Mouse (Mus musculus): ENCODE results near the gene Slc34a3. TPM values are rescaled to one million over a fixed set of nuclear protein-coding genes. Genes with fewer than 3 reads are reported as not detected.

Gene Slc34a3
- polyA plus RNA-seq, 1 experiment from 2014 or later: not detected

DNA sequence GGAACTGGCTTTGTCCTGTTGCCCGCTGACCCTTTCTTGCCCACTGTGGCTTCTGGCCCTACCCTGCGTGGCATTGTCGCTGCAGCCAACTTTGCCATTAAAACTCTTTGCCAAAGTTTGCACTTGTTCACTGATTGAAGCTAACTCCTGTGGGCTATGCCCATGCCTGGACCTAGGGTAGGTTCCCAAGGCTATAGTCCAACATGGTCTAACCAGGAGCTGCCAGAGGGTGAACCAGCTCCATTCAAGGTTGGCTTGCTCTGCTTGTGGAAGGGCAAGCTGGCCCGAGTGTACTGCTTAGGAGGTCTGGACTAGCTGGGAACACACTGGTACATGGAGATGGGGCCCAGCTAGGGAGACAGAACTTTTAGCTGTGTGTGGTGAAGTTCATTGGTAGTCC is 10.0 kb upstream of the Slc34a3 start:
- H3K27me3 ChIP-seq (ENCODE audit: control insufficient read depth, insufficient read depth, low read length): peaks cover 28% of the 10 kb centered on the region
- H3K4me3 ChIP-seq (ENCODE audit: control insufficient read depth in 1 of 2, insufficient read depth in 1 of 2, low read depth in 1 of 2, low read length in 2 of 2): no peak overlapping the region
- no peak overlapping the region for H3K4me2 ChIP-seq (ENCODE audit: low read length)
- 78% methylated on average over 4 of the region's 4 CpGs for WGBS
- H3K9ac ChIP-seq (ENCODE audit: low read length): no peak overlapping the region
- no peaks in the 10 kb centered on the region for H3K9me3 ChIP-seq (ENCODE audit: control insufficient read depth, low read length)
- peaks cover 8 to 18% of the 10 kb centered on the region in 2 experiments for H3K4me1 ChIP-seq (ENCODE audit: control insufficient read depth in 2 of 2, insufficient read depth in 2 of 2, low read length in 2 of 2)
- H3K36me3 ChIP-seq (ENCODE audit: control insufficient read depth, insufficient read depth, low read length): peaks cover 21% of the 10 kb centered on the region; the same call in 1 of the 2 replicates
- ATAC-seq (ENCODE audit: insufficient number of reproducible peaks, insufficient read depth, low FRiP score, low read depth): no peak
- no peak overlapping the region for H3K27ac ChIP-seq (replicated peaks in 1 of 2; ENCODE audit: control insufficient read depth in 1 of 2, insufficient read depth in 1 of 2, low read depth in 2 of 2, low read length in 2 of 2)

DNA sequence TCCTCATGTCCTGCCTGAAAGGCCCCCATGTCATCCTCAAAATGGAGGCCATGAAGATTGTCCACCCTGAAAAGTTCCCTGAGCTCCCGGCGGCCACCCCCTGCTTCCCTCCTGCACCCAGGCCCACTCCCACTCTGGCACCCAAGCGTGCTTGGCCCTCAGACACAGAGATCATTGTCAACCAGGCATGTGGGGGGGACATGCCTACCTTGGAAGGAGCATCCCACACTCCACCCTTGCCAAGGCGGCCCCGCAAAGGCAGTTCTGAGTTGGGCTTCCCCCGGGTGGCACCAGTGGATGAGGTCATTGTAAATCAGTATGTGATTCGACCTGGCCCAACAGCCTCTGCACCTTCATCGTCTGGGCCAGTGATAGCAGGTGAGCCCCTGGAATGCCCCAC is 9.2 kb upstream of the Slc34a3 start:
- no peak for ATAC-seq (ENCODE audit: insufficient number of reproducible peaks, insufficient read depth, low FRiP score, low read depth)
- Histone ChIP-seq H3K4me2 (ENCODE audit: low read length) (no peak overlapping the region), H3K9me3 (ENCODE audit: control insufficient read depth, low read length) (no peaks in the 10 kb centered on the region), H3K4me1 (ENCODE audit: control insufficient read depth in 2 of 2, insufficient read depth in 2 of 2, low read length in 2 of 2) (peaks cover 8 to 18% of the 10 kb centered on the region in 2 experiments), H3K27ac (replicated peaks in 1 of 2; ENCODE audit: control insufficient read depth in 1 of 2, insufficient read depth in 1 of 2, low read depth in 2 of 2, low read length in 2 of 2) (no peak overlapping the region), H3K9ac (ENCODE audit: low read length) (no peak overlapping the region), H3K4me3 (ENCODE audit: control insufficient read depth in 1 of 2, insufficient read depth in 1 of 2, low read depth in 1 of 2, low read length in 2 of 2) (no peak overlapping the region), H3K27me3 (ENCODE audit: control insufficient read depth, insufficient read depth, low read length) (peaks cover 28% of the 10 kb centered on the region), H3K36me3 (ENCODE audit: control insufficient read depth, insufficient read depth, low read length) (peaks cover 13% of the 10 kb centered on the region; the same call in 1 of the 2 replicates)
- WGBS: 67% methylated on average over 8 of the region's 8 CpGs

DNA sequence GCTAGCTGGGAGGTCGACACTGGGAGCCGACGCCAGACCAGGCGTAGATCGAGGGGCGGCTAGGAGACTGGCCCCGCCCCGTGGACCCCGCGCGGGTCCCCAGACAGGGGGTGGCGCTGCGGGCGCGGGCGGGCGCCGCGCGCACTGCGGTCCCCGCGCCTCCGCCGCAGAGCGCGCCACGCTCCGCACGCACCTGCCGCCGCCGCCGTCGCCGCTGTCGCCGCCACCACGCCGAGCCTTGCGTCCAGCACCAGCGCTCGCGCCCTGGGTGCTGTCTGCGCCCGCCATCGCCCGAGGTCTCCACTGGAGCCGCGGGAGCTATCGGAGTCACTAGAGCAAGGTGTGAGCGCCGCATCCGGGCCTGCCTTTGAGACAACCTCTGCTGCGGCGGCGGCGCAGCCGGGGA is 7.9 kb upstream of the Slc34a3 start, which contains the start of the genes Rnf208 and Cysrt1:
Rnf208 (plus strand) TSS at position 155 of the 406 bp plus-strand sequence.
Cysrt1 (minus strand) TSS at position 352 of the 406 bp plus-strand sequence.
- Histone ChIP-seq H3K27me3 (ENCODE audit: control insufficient read depth, insufficient read depth, low read length) (peaks cover 28% of the 10 kb centered on the region), H3K9me3 (ENCODE audit: control insufficient read depth, low read length) (no peaks in the 10 kb centered on the region), H3K4me3 (ENCODE audit: control insufficient read depth in 1 of 2, insufficient read depth in 1 of 2, low read depth in 1 of 2, low read length in 2 of 2) (peak within 1 kb of the TSS; percentile 47 to 53), H3K4me2 (ENCODE audit: low read length) (peak within 1 kb of the TSS; percentile 98), H3K9ac (ENCODE audit: low read length) (peak within 1 kb of the TSS; percentile 77), H3K27ac (replicated peaks in 1 of 2; ENCODE audit: control insufficient read depth in 1 of 2, insufficient read depth in 1 of 2, low read depth in 2 of 2, low read length in 2 of 2) (no peak within 1 kb of the TSS), H3K36me3 (ENCODE audit: control insufficient read depth, insufficient read depth, low read length) (peaks cover under 1% of the 10 kb centered on the region; the same call in 1 of the 2 replicates), H3K4me1 (ENCODE audit: control insufficient read depth in 2 of 2, insufficient read depth in 2 of 2, low read length in 2 of 2) (peaks cover 8 to 18% of the 10 kb centered on the region in 2 experiments)
- WGBS: under 1% methylated on average over 55 of the region's 59 CpGs
- ATAC-seq (ENCODE audit: insufficient number of reproducible peaks, insufficient read depth, low FRiP score, low read depth): no peak

DNA sequence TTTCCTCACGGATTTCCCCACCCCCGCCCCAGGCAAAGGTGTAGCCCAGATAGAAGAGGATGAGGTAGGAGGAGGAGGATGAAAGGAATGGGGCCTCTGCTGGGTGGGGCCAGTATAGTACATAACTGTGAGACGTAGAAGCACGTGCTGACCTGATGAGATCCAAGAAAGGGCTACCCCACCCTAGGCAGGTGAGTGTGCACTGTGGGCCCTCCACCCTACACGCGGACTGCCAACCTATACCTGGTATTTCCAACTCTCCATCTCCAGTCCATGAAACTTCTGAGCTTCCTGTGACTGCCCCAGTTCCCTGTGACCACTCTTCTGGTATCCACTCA is 7.2 kb upstream of the Slc34a3 start:
- no peak for ATAC-seq (ENCODE audit: insufficient number of reproducible peaks, insufficient read depth, low FRiP score, low read depth)
- H3K9ac ChIP-seq (ENCODE audit: low read length): peak overlapping the region; percentile 2; the same call in 1 of the 2 replicates

DNA sequence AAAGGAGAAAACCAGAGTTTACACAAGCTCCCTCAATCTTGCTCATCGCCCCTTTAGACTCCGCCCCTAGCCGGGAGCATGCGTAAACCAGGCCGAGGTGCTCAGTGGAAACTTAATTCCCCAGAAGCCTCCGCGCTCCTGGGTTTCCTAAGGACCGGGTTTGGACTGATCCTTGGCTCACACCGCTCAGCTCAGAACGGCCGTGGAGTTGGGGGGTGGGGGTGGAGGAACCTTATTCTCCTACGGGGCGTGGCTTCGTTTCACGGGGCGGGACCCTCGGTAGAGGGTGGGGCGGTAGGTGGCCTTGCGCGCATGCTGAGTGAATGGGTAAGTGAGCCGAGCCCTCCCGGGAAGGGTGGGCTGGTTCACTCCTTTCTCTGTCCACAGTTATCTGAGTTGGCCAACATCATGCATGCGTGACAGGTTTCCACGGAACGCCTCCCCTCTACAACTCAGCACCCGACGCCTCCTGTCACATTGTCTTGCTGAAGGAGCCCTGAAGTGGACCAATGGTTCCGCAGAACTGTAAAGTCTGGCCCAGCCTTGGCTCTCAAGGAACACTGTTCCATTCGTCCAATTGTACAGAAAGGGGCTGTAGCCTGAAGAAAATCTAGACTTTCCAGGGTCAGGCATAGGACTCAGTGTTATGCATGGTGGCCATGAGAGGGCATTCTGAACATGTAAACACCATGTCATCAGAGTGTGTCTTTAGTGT is 6.7 kb upstream of the Slc34a3 start:
- 2% methylated on average over 29 of the region's 29 CpGs for WGBS
- Histone ChIP-seq H3K4me3 (ENCODE audit: control insufficient read depth in 1 of 2, insufficient read depth in 1 of 2, low read depth in 1 of 2, low read length in 2 of 2) (peak overlapping the region; percentile 19 to 28), H3K36me3 (ENCODE audit: control insufficient read depth, insufficient read depth, low read length) (no peaks in the 10 kb centered on the region), H3K4me2 (ENCODE audit: low read length) (peak overlapping the region; percentile 98), H3K27ac (replicated peaks in 1 of 2; ENCODE audit: control insufficient read depth in 1 of 2, insufficient read depth in 1 of 2, low read depth in 2 of 2, low read length in 2 of 2) (no peak overlapping the region), H3K27me3 (ENCODE audit: control insufficient read depth, insufficient read depth, low read length) (peaks cover 28% of the 10 kb centered on the region), H3K9me3 (ENCODE audit: control insufficient read depth, low read length) (no peaks in the 10 kb centered on the region), H3K9ac (ENCODE audit: low read length) (peak overlapping the region; percentile 2; the same call in 1 of the 2 replicates), H3K4me1 (ENCODE audit: control insufficient read depth in 2 of 2, insufficient read depth in 2 of 2, low read length in 2 of 2) (peaks cover 8 to 18% of the 10 kb centered on the region in 2 experiments)
- peak; percentile 64 for ATAC-seq (ENCODE audit: insufficient number of reproducible peaks, insufficient read depth, low FRiP score, low read depth)

More for the DNA sequence above, 7.2 kb upstream of the Slc34a3 start:
- Histone ChIP-seq H3K4me3 (ENCODE audit: control insufficient read depth in 1 of 2, insufficient read depth in 1 of 2, low read depth in 1 of 2, low read length in 2 of 2) (peak overlapping the region; percentile 47 to 53), H3K27me3 (ENCODE audit: control insufficient read depth, insufficient read depth, low read length) (peaks cover 28% of the 10 kb centered on the region), H3K9me3 (ENCODE audit: control insufficient read depth, low read length) (no peaks in the 10 kb centered on the region), H3K4me1 (ENCODE audit: control insufficient read depth in 2 of 2, insufficient read depth in 2 of 2, low read length in 2 of 2) (peaks cover 8 to 18% of the 10 kb centered on the region in 2 experiments), H3K36me3 (ENCODE audit: control insufficient read depth, insufficient read depth, low read length) (no peaks in the 10 kb centered on the region), H3K27ac (replicated peaks in 1 of 2; ENCODE audit: control insufficient read depth in 1 of 2, insufficient read depth in 1 of 2, low read depth in 2 of 2, low read length in 2 of 2) (no peak overlapping the region), H3K4me2 (ENCODE audit: low read length) (peak overlapping the region; percentile 98)
- WGBS: 20% methylated on average over 6 of the region's 6 CpGs

DNA sequence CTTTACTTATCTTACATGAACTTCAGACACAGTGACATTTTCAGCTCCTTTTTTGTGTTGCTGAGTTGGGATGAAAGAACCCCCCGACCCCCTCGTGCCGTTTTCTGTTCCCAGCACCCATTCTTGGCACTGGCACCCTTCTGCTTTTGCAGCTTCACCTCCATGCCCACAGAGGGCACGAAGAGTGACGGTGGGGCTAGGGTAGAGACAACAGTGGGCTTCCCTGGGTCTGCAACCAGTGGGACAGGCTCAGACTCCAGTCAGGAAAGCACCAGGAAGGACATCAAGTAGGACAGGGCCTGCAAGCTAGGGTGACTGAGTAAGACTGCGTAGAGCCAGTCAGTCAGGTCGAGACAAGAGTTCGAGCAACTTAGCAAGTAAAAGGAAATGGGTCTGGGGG is 6.1 kb upstream of the Slc34a3 start:
- no peak overlapping the region for H3K27ac ChIP-seq (replicated peaks in 1 of 2; ENCODE audit: control insufficient read depth in 1 of 2, insufficient read depth in 1 of 2, low read depth in 2 of 2, low read length in 2 of 2)
- WGBS: 53% methylated on average over 8 of the region's 8 CpGs
- H3K27me3 ChIP-seq (ENCODE audit: control insufficient read depth, insufficient read depth, low read length): peaks cover 28% of the 10 kb centered on the region
- peak overlapping the region; percentile 2; the same call in 1 of the 2 replicates for H3K9ac ChIP-seq (ENCODE audit: low read length)
- H3K4me1 ChIP-seq (ENCODE audit: control insufficient read depth in 2 of 2, insufficient read depth in 2 of 2, low read length in 2 of 2): peaks cover 8 to 18% of the 10 kb centered on the region in 2 experiments
- H3K36me3 ChIP-seq (ENCODE audit: control insufficient read depth, insufficient read depth, low read length): no peaks in the 10 kb centered on the region
- ATAC-seq (ENCODE audit: insufficient number of reproducible peaks, insufficient read depth, low FRiP score, low read depth): no peak
- H3K4me2 ChIP-seq (ENCODE audit: low read length): peak overlapping the region; percentile 98
- no peaks in the 10 kb centered on the region for H3K9me3 ChIP-seq (ENCODE audit: control insufficient read depth, low read length)
- H3K4me3 ChIP-seq (ENCODE audit: control insufficient read depth in 1 of 2, insufficient read depth in 1 of 2, low read depth in 1 of 2, low read length in 2 of 2): peak overlapping the region; percentile 19 to 28; a peak in 3 of 4 replicates

DNA sequence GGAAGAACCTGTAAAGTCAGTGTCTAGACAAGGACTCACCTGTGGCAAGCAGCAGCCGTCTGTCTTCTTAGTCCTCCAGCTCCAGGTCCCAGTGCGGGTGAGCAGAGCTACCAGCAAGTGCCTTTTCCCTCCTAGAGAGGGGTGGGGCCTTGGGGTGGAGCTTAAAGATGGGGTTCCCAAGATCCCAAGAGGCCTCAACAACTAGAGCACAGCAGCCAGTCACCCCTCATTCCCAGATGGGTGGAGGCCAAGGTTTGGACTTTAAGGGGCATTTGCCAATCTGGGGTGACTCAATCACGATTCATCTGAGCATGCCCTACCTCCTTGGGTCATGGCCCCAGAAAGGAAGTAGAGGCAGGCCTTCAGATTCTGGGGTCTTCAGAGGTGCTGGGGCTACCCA is 5.6 kb upstream of the Slc34a3 start:
- H3K9ac ChIP-seq (ENCODE audit: low read length): no peak overlapping the region
- H3K4me1 ChIP-seq (ENCODE audit: control insufficient read depth in 2 of 2, insufficient read depth in 2 of 2, low read length in 2 of 2): peaks cover 8 to 18% of the 10 kb centered on the region in 2 experiments
- peaks cover 28% of the 10 kb centered on the region for H3K27me3 ChIP-seq (ENCODE audit: control insufficient read depth, insufficient read depth, low read length)
- ATAC-seq (ENCODE audit: insufficient number of reproducible peaks, insufficient read depth, low FRiP score, low read depth): no peak
- H3K9me3 ChIP-seq (ENCODE audit: control insufficient read depth, low read length): no peaks in the 10 kb centered on the region
- H3K36me3 ChIP-seq (ENCODE audit: control insufficient read depth, insufficient read depth, low read length): no peaks in the 10 kb centered on the region
- H3K27ac ChIP-seq (replicated peaks in 1 of 2; ENCODE audit: control insufficient read depth in 1 of 2, insufficient read depth in 1 of 2, low read depth in 2 of 2, low read length in 2 of 2): no peak overlapping the region
- WGBS: 76% methylated on average over 3 of the region's 3 CpGs
- H3K4me3 ChIP-seq (ENCODE audit: control insufficient read depth in 1 of 2, insufficient read depth in 1 of 2, low read depth in 1 of 2, low read length in 2 of 2): no peak overlapping the region
- no peak overlapping the region for H3K4me2 ChIP-seq (ENCODE audit: low read length)

All from heart, embryonic 14.5 days (tissue).